Mouse (Mus musculus): ENCODE data around the gene Tpo. TPM values are rescaled to one million over a fixed set of nuclear protein-coding genes. Genes with fewer than 3 reads are reported as not detected.
A peak's percentile ranks its signal among the peaks of the same experiment; 100 is the strongest.

Gene Tpo
- total RNA-seq, 2 experiments from 2014 or later: not detected

GRCm38 (mm10) chr12:30061503-30062117, 70.8 kb downstream of the Tpo start:
- Histone ChIP-seq H3K4me3 (no peak overlapping the region), H3K27ac (no peak overlapping the region)
- no peak for DNase-seq
- no peak for TF ChIP-seq CTCF (IDR thresholded peaks at IDR 0.05)
- intact Hi-C loops (cut with DNase I): no loop called here

DNA sequence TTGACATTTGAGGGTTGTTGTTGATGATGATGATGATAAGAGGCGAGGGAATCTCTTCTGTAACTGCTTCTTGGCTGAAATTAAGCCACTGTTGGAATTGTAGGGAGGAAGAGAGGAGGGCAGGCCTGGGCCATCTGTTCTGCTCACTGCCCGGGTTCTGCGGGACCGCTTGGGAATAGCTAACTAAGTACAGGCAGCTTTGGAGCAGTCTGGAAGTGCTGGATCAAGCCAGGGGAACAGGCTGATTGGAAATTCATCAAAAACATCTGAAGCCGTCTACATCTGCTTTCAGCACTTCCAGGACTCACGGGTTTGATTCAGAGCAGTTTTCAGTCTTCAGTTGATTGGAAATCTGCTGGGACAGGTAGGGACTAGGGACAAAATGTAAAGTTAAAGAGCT, 74.4 kb downstream of the Tpo start:
- Histone ChIP-seq H3K4me3 (no peak overlapping the region), H3K27ac (no peak overlapping the region)
- intact Hi-C loops (cut with DNase I): no loop called here
- no peak for TF ChIP-seq CTCF (IDR thresholded peaks at IDR 0.05)
- no peak for DNase-seq

GRCm38 (mm10) chr12:30054761-30055540, 77.5 kb downstream of the Tpo start:
- TF ChIP-seq CTCF (IDR thresholded peaks at IDR 0.05): no peak
- intact Hi-C loops (cut with DNase I): no loop called here
- Histone ChIP-seq H3K4me3 (no peak overlapping the region), H3K27ac (no peak overlapping the region)
- DNase-seq: no peak

DNA sequence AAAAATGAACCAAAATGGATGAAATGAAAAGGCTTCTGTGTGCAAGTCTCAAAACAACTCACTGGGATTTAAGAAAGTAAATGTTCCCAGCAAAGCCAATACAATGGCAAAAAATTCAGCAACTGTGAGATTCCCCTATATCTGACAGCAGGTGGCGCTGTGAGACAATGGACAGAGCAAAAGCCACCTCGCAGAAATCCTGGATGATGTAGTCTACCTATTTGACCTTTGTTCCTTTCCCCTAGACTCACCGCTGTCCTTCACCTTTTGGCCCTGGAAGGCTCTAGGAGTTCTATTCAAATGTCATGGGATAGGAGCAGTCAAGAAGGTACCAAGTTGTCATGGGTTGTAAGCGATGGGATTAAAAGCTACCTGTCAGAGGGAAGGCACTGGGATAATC, 82.2 kb downstream of the Tpo start:
- TF ChIP-seq CTCF (IDR thresholded peaks at IDR 0.05): peak; percentile 92
- intact Hi-C loops (cut with DNase I): loop anchor here (1.0 kb wide), 1 partner anchor 319 kb away; no protein-coding TSS in a partner anchor
- DNase-seq: peak; percentile 38
- Histone ChIP-seq H3K4me3 (no peak overlapping the region), H3K27ac (no peak overlapping the region)

- no peak overlapping the region for H3K27ac ChIP-seq
- intact Hi-C loops (cut with DNase I): loop anchor here (1.0 to 5.0 kb wide), 2 partner anchors 319 to 532 kb away; partner anchors contain the start of gene Tmem18
- H3K4me3 ChIP-seq: no peak overlapping the region
- no peak for DNase-seq
- no peak for TF ChIP-seq CTCF (IDR thresholded peaks at IDR 0.05)
Observed at GRCm38 (mm10) chr12:30049818-30050217, 82.6 kb downstream of the Tpo start.

DNA sequence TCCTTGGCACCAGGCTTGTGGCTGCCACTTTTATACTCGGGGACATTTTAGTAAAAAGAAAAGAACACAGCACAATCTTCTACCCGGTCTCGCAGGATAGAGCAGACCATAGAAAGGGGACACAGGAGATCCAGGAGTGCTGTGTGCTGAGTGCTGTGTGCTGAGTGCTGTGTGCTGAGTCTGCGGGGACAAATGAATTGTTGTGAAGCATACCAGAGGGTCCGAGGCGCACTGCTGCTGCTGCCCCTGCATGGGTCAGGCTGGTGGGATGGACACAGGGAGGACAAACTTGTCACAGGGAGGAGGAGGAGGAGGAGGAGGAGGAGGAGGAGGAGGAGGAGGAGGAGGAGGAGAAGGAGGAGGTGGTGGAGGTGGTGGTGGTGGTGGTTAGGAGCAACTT, 83.6 kb downstream of the Tpo start:
- intact Hi-C loops (cut with DNase I): loop anchor here (5.0 kb wide), 1 partner anchor 533 kb away; the partner anchor contains the start of gene Tmem18
- no peak for DNase-seq
- no peak overlapping the region for H3K27ac ChIP-seq
- H3K4me3 ChIP-seq: no peak overlapping the region
- TF ChIP-seq CTCF (IDR thresholded peaks at IDR 0.05): no peak

DNA sequence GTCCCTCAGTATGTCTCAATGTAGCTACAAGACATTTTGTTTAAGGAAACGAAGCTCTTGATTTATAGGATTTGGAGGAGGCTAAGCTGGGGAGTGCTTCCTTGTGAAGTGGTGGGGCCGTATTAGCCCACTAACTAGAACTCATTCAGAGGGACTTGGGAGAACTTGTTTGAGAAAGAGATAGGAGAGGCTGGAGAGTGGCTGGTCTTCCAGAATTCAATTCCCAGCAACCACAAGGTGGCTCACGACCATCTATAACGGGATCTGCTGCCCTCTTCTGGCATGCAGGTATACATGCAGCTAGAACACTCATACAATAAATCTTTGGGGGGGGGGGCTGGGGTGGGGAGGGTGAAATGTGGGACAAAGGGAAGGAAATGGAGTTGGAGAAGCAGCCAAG, 92.3 kb downstream of the Tpo start:
- peak; percentile 73 for TF ChIP-seq CTCF (IDR thresholded peaks at IDR 0.05)
- H3K4me3 ChIP-seq: no peak overlapping the region
- DNase-seq: peak; percentile 61
- intact Hi-C loops (cut with DNase I): loop anchor here (1.0 kb wide), 1 partner anchor 113 kb away; no protein-coding TSS in a partner anchor
- peak overlapping the region; percentile 43 for H3K27ac ChIP-seq

- H3K4me3 ChIP-seq: no peak overlapping the region
- TF ChIP-seq CTCF (IDR thresholded peaks at IDR 0.05): peak; percentile 85
- H3K27ac ChIP-seq: peak overlapping the region; percentile 43
- intact Hi-C loops (cut with DNase I): loop anchor here (5.0 kb wide), 1 partner anchor 132 kb away; no protein-coding TSS in a partner anchor
- DNase-seq: peak; percentile 52
Observed at GRCm38 (mm10) chr12:30039565-30039964, 92.9 kb downstream of the Tpo start.

DNA sequence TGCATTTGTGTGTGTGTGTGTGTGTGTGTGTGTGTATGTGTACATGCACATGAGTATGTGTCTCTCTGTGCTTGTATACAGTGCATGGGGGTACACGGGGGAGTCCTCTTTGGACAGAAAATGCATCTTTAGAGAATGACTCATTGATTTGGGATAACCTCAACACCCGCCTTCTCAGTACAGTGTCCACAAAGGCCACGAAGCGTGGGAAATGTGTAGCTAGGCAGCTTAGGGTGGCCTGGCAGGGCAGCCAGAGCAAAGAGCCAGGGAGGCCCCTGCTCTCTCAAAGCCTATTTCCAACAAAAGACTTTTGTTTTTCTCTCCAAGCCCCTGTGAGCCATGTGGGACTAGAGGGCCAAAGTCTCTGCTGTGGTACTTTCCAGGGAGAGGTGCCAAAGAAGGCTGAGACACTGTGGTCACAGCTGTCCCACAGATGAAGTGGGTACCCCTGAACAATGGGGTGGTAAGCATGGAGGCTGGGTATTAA, 95.8 kb downstream of the Tpo start:
- H3K4me3 ChIP-seq: no peak overlapping the region
- no peak overlapping the region for H3K27ac ChIP-seq
- no peak for TF ChIP-seq CTCF (IDR thresholded peaks at IDR 0.05)
- intact Hi-C loops (cut with DNase I): loop anchor here (5.0 kb wide), 1 partner anchor 129 kb away; no protein-coding TSS in a partner anchor
- no peak for DNase-seq

GRCm38 (mm10) chr12:30035841-30036568, 96.4 kb downstream of the Tpo start:
- no peak for DNase-seq
- Histone ChIP-seq H3K4me3 (no peak overlapping the region), H3K27ac (peak overlapping the region; percentile 49)
- intact Hi-C loops (cut with DNase I): loop anchor here (5.0 kb wide), 1 partner anchor 129 kb away; no protein-coding TSS in a partner anchor
- TF ChIP-seq CTCF (IDR thresholded peaks at IDR 0.05): no peak

DNA sequence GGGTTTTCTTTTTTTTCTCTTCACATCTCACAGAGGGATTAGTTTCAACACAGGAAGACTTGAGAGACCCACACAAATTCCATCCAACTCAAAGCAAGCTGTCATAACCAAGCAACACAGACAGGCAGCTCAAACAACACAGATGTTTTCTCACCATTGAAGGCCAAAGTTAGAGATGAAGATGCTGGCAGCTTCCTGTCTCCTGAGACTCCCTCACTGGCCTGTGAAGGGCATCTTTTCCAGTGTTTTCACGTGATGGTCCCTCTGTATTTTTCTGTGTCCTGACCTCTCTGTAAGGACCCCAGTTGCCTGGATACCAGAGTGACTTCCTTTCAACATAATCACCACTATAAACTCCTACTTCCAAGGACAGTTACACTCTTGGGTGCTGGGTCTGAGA, 97.0 kb downstream of the Tpo start:
- Histone ChIP-seq H3K4me3 (no peak overlapping the region), H3K27ac (peak overlapping the region; percentile 49)
- intact Hi-C loops (cut with DNase I): loop anchor here (5.0 kb wide), 1 partner anchor 128 kb away; no protein-coding TSS in a partner anchor
- no peak for TF ChIP-seq CTCF (IDR thresholded peaks at IDR 0.05)
- DNase-seq: peak; percentile 39

- no peak for TF ChIP-seq CTCF (IDR thresholded peaks at IDR 0.05)
- H3K27ac ChIP-seq: no peak overlapping the region
- no peak for DNase-seq
- intact Hi-C loops (cut with DNase I): loop anchor here (5.0 kb wide), 1 partner anchor 127 kb away; no protein-coding TSS in a partner anchor
- H3K4me3 ChIP-seq: no peak overlapping the region
Observed at GRCm38 (mm10) chr12:30034681-30035080, 97.7 kb downstream of the Tpo start.
